Mouse (Mus musculus): ENCODE results near the gene Vasp.

Gene Vasp

GRCm38 (mm10) chr7:19276253-19276652 lies 4.6 kb upstream of the Vasp start:
- no peak for DNase-seq (ENCODE audit: extremely low read depth, low read depth, low spot score)

- DNase-seq (ENCODE audit: extremely low read depth, low read depth, low spot score): no peak
Measured at GRCm38 (mm10) chr7:19272173-19272764, 652 bp upstream of the Vasp start.

- no peak for DNase-seq (ENCODE audit: extremely low read depth, low read depth, low spot score)
Measured at GRCm38 (mm10) chr7:19270509-19271237, 944 bp downstream of the Vasp start.

- no peak for DNase-seq (ENCODE audit: extremely low read depth, low read depth, low spot score)
Measured at GRCm38 (mm10) chr7:19269721-19270441, 1.7 kb downstream of the Vasp start.

GRCm38 (mm10) chr7:19268993-19269681 lies 2.5 kb downstream of the Vasp start:
- no peak for DNase-seq (ENCODE audit: extremely low read depth, low read depth, low spot score)

GRCm38 (mm10) chr7:19267051-19267450 lies 4.6 kb downstream of the Vasp start:
- no peak for DNase-seq (ENCODE audit: extremely low read depth, low read depth, low spot score)

GRCm38 (mm10) chr7:19265928-19266822 lies 5.4 kb downstream of the Vasp start:
- DNase-seq (ENCODE audit: extremely low read depth, low read depth, low spot score): no peak

GRCm38 (mm10) chr7:19265147-19265546 lies 6.5 kb downstream of the Vasp start:
- no peak for DNase-seq (ENCODE audit: extremely low read depth, low read depth, low spot score)

- DNase-seq (ENCODE audit: extremely low read depth, low read depth, low spot score): no peak
Measured at GRCm38 (mm10) chr7:19258336-19258735, 13.3 kb downstream of the Vasp start.

- DNase-seq (ENCODE audit: extremely low read depth, low read depth, low spot score): no peak
Measured at GRCm38 (mm10) chr7:19257390-19258022, 14.1 kb downstream of the Vasp start.

- no peak for DNase-seq (ENCODE audit: extremely low read depth, low read depth, low spot score)
Measured at GRCm38 (mm10) chr7:19256567-19256966, 15.1 kb downstream of the Vasp start.

- no peak for DNase-seq (ENCODE audit: extremely low read depth, low read depth, low spot score)
Measured at GRCm38 (mm10) chr7:19255395-19255794, 16.2 kb downstream of the Vasp start.

- DNase-seq (ENCODE audit: extremely low read depth, low read depth, low spot score): no peak
Measured at GRCm38 (mm10) chr7:19253437-19253836, 18.2 kb downstream of the Vasp start.

- no peak for DNase-seq (ENCODE audit: extremely low read depth, low read depth, low spot score)
Measured at GRCm38 (mm10) chr7:19252078-19252477, 19.5 kb downstream of the Vasp start.

GRCm38 (mm10) chr7:19247511-19247910 lies 24.1 kb downstream of the Vasp start:
- DNase-seq (ENCODE audit: extremely low read depth, low read depth, low spot score): no peak

- DNase-seq (ENCODE audit: extremely low read depth, low read depth, low spot score): no peak
Measured at GRCm38 (mm10) chr7:19246855-19247254, 24.8 kb downstream of the Vasp start.

GRCm38 (mm10) chr7:19245083-19245482 lies 26.5 kb downstream of the Vasp start:
- no peak for DNase-seq (ENCODE audit: extremely low read depth, low read depth, low spot score)

- DNase-seq (ENCODE audit: extremely low read depth, low read depth, low spot score): no peak
Measured at GRCm38 (mm10) chr7:19243858-19244257, 27.8 kb downstream of the Vasp start.

- DNase-seq (ENCODE audit: extremely low read depth, low read depth, low spot score): no peak
Measured at GRCm38 (mm10) chr7:19242005-19242404, 29.6 kb downstream of the Vasp start.

GRCm38 (mm10) chr7:19240905-19241463 lies 30.6 kb downstream of the Vasp start:
- DNase-seq (ENCODE audit: extremely low read depth, low read depth, low spot score): no peak
